Mouse (Mus musculus) E14TG2a.4 (cell line): ENCODE results near the gene Zfp934.
"Not testable (repeated sequence)": the region's sequence is repeated elsewhere in the genome, so short reads cannot be mapped to it uniquely, and the experiment has no call there.

ENCODE experiments used
- CTCF ChIP-seq: conservative IDR thresholded peaks from 2 replicates; pipeline ENCODE4 v1.5.1; 2014; ENCODE audit warnings: low read length
- NANOG ChIP-seq: IDR thresholded peaks from 2 replicates; pipeline ENCODE4 v1.6.1; 2014; ENCODE audit warnings: borderline replicate concordance, low read length, mixed read lengths
- POU5F1 ChIP-seq: IDR thresholded peaks from 2 replicates; pipeline ENCODE4 v1.6.1; 2014; ENCODE audit warnings: low read length, borderline replicate concordance

GRCm38 (mm10) chr13:62510641-62511420 is 60.2 kb downstream of the Zfp934 start:
- not testable (repeated sequence) for TF ChIP-seq CTCF, POU5F1
- TF ChIP-seq NANOG: peak; percentile 76
